Mouse (Mus musculus): ENCODE measurements around the gene Inhbe. TPM values are rescaled to one million over a fixed set of nuclear protein-coding genes. Genes with fewer than 3 reads are reported as not detected.
"Not testable (repeated sequence)": the region's sequence is repeated elsewhere in the genome, so short reads cannot be mapped to it uniquely, and the experiment has no call there.

Inhbe gene
- polyA plus RNA-seq, 1 experiment from 2014 or later = not detected

- peaks cover 26% of the 10 kb centered on the region for H3K36me3 ChIP-seq (ENCODE audit: control insufficient read depth, insufficient read depth, low read length)
- no peaks in the 10 kb centered on the region for H3K9me3 ChIP-seq (ENCODE audit: control insufficient read depth, low read length)
- H3K27ac ChIP-seq (ENCODE audit: low read length) = peak overlapping the region; percentile 44; the same call in 1 of the 2 replicates
- 28% methylated on average over 23 of the region's 23 CpGs for WGBS
- H3K4me1 ChIP-seq (replicated peaks; ENCODE audit: control insufficient read depth, insufficient read depth, low read length) = peaks cover 6% of the 10 kb centered on the region
- H3K4me2 ChIP-seq (ENCODE audit: low read depth, low read length) = peak overlapping the region; percentile 62
- H3K4me3 ChIP-seq (ENCODE audit: low read length) = peak overlapping the region; percentile 77
- ATAC-seq (ENCODE audit: low read depth) = peak; percentile 59
- H3K27me3 ChIP-seq (ENCODE audit: control insufficient read depth, insufficient read depth, low read depth, low read length) = no peaks in the 10 kb centered on the region
- peak overlapping the region; percentile 84 for H3K9ac ChIP-seq (ENCODE audit: low read length)
Measured at GRCm38 (mm10) chr10:127310523-127311475, 43.4 kb downstream of the Inhbe start.

GRCm38 (mm10) chr10:127309167-127309566, 45.0 kb downstream of the Inhbe start:
- 82% methylated on average over 3 of the region's 3 CpGs for WGBS
- H3K4me1 ChIP-seq (replicated peaks; ENCODE audit: control insufficient read depth, insufficient read depth, low read length); H3K9ac ChIP-seq (ENCODE audit: low read length); H3K9me3 ChIP-seq (ENCODE audit: control insufficient read depth, low read length); H3K27me3 ChIP-seq (ENCODE audit: control insufficient read depth, insufficient read depth, low read depth, low read length); H3K27ac ChIP-seq (ENCODE audit: low read length); H3K4me2 ChIP-seq (ENCODE audit: low read depth, low read length); H3K4me3 ChIP-seq (ENCODE audit: low read length); ATAC-seq (ENCODE audit: low read depth): not testable (repeated sequence)
- H3K36me3 ChIP-seq (ENCODE audit: control insufficient read depth, insufficient read depth, low read length) = peaks cover 38% of the 10 kb centered on the region

- Histone ChIP-seq H3K4me2 (ENCODE audit: low read depth, low read length) (no peak overlapping the region), H3K9me3 (ENCODE audit: control insufficient read depth, low read length) (no peaks in the 10 kb centered on the region), H3K4me3 (ENCODE audit: low read length) (no peak overlapping the region), H3K9ac (ENCODE audit: low read length) (no peak overlapping the region), H3K4me1 (replicated peaks; ENCODE audit: control insufficient read depth, insufficient read depth, low read length) (no peaks in the 10 kb centered on the region), H3K27me3 (ENCODE audit: control insufficient read depth, insufficient read depth, low read depth, low read length) (no peaks in the 10 kb centered on the region), H3K27ac (ENCODE audit: low read length) (no peak overlapping the region), H3K36me3 (ENCODE audit: control insufficient read depth, insufficient read depth, low read length) (peaks cover 67% of the 10 kb centered on the region)
- 91% methylated on average over 11 of the region's 11 CpGs for WGBS
- no peak for ATAC-seq (ENCODE audit: low read depth)
Measured at GRCm38 (mm10) chr10:127303136-127303535, 51.1 kb downstream of the Inhbe start.

GRCm38 (mm10) chr10:127300361-127300760, 53.9 kb downstream of the Inhbe start:
- Histone ChIP-seq H3K4me3 (ENCODE audit: low read length) (no peak overlapping the region), H3K4me1 (replicated peaks; ENCODE audit: control insufficient read depth, insufficient read depth, low read length) (no peaks in the 10 kb centered on the region), H3K4me2 (ENCODE audit: low read depth, low read length) (no peak overlapping the region), H3K27me3 (ENCODE audit: control insufficient read depth, insufficient read depth, low read depth, low read length) (no peaks in the 10 kb centered on the region), H3K36me3 (ENCODE audit: control insufficient read depth, insufficient read depth, low read length) (peaks cover 65% of the 10 kb centered on the region), H3K27ac (ENCODE audit: low read length) (no peak overlapping the region), H3K9me3 (ENCODE audit: control insufficient read depth, low read length) (no peaks in the 10 kb centered on the region), H3K9ac (ENCODE audit: low read length) (no peak overlapping the region)
- 94% methylated on average over 6 of the region's 6 CpGs for WGBS
- ATAC-seq (ENCODE audit: low read depth) = no peak

Other genes starting within 250 kb of the Inhbe start
- gene Os9, start 233.3 kb downstream of the Inhbe start, polyA plus RNA-seq (2015; fragmentation: Nextera tagmentation; extraction: Ambion mirVana) = 108 and 111 TPM in 2 replicates
- 3.5 and 5.2 TPM in 2 replicates for gene B4galnt1, start 189.2 kb downstream of the Inhbe start, polyA plus RNA-seq (2015; fragmentation: Nextera tagmentation; extraction: Ambion mirVana)
- gene Slc26a10, start 173.8 kb downstream of the Inhbe start, polyA plus RNA-seq (2015; fragmentation: Nextera tagmentation; extraction: Ambion mirVana) = 0.88 and 1.1 TPM in 2 replicates
- gene Arhgef25, start 164.3 kb downstream of the Inhbe start, polyA plus RNA-seq (2015; fragmentation: Nextera tagmentation; extraction: Ambion mirVana) = 60.3 and 65.0 TPM in 2 replicates
- gene Dtx3, start 158.7 kb downstream of the Inhbe start, polyA plus RNA-seq (2015; fragmentation: Nextera tagmentation; extraction: Ambion mirVana) = 72.9 and 74.8 TPM in 2 replicates
- 30.0 and 30.8 TPM in 2 replicates for gene Pip4k2c, start 142.8 kb downstream of the Inhbe start, polyA plus RNA-seq (2015; fragmentation: Nextera tagmentation; extraction: Ambion mirVana)
- 1.2 TPM in 2 replicates for gene Kif5a, start 91.1 kb downstream of the Inhbe start, polyA plus RNA-seq (2015; fragmentation: Nextera tagmentation; extraction: Ambion mirVana)
- gene Dctn2, start 88.0 kb downstream of the Inhbe start, polyA plus RNA-seq (2015; fragmentation: Nextera tagmentation; extraction: Ambion mirVana) = 183 and 194 TPM in 2 replicates
- 10.6 and 15.2 TPM in 2 replicates for gene Mbd6, start 65.4 kb downstream of the Inhbe start, polyA plus RNA-seq (2015; fragmentation: Nextera tagmentation; extraction: Ambion mirVana)
- gene Mars, start 42.6 kb downstream of the Inhbe start, polyA plus RNA-seq (2015; fragmentation: Nextera tagmentation; extraction: Ambion mirVana) = 86.1 and 93.9 TPM in 2 replicates
- 5.5 and 6.9 TPM in 2 replicates for gene Arhgap9, start 32.4 kb downstream of the Inhbe start, polyA plus RNA-seq (2015; fragmentation: Nextera tagmentation; extraction: Ambion mirVana)
- 9.7 and 10.5 TPM in 2 replicates for gene Gli1, start 12.4 kb downstream of the Inhbe start, polyA plus RNA-seq (2015; fragmentation: Nextera tagmentation; extraction: Ambion mirVana)
- gene Inhbc, start 16.0 kb upstream of the Inhbe start, polyA plus RNA-seq (2015; fragmentation: Nextera tagmentation; extraction: Ambion mirVana) = not detected in 2 replicates
- 22.2 and 22.4 TPM in 2 replicates for gene R3hdm2, start 25.9 kb upstream of the Inhbe start, polyA plus RNA-seq (2015; fragmentation: Nextera tagmentation; extraction: Ambion mirVana)
- 1.3 and 1.8 TPM in 2 replicates for gene Stac3, start 147.3 kb upstream of the Inhbe start, polyA plus RNA-seq (2015; fragmentation: Nextera tagmentation; extraction: Ambion mirVana)
- gene Ndufa4l2, start 160.6 kb upstream of the Inhbe start, polyA plus RNA-seq (2015; fragmentation: Nextera tagmentation; extraction: Ambion mirVana) = 155 and 169 TPM in 2 replicates
- gene Shmt2, start 168.0 kb upstream of the Inhbe start, polyA plus RNA-seq (2015; fragmentation: Nextera tagmentation; extraction: Ambion mirVana) = 116 and 119 TPM in 2 replicates
- 1.8 TPM in 2 replicates for gene Nxph4, start 180.1 kb upstream of the Inhbe start, polyA plus RNA-seq (2015; fragmentation: Nextera tagmentation; extraction: Ambion mirVana)